Mouse (Mus musculus): ENCODE measurements around the gene Capn8. TPM values are rescaled to one million over a fixed set of nuclear protein-coding genes. Genes with fewer than 3 reads are reported as not detected.
"Not testable (repeated sequence)": the region's sequence is repeated elsewhere in the genome, so short reads cannot be mapped to it uniquely, and the experiment has no call there.

Gene Capn8
- polyA plus RNA-seq, 1 experiment from 2014 or later = 4.2 TPM

GRCm38 (mm10) chr1:182633712-182634294 lies 69.0 kb downstream of the Capn8 start:
- ATAC-seq = 0 out of 2 replicates have a peak, but pooled peaks have one; percentile 23
- 73% methylated on average over 12 of the region's 12 CpGs for WGBS

GRCm38 (mm10) chr1:182639016-182639415 lies 74.2 kb downstream of the Capn8 start:
- no peak for ATAC-seq
- 53% methylated on average over 7 of the region's 7 CpGs for whole genome bisulfite sequencing
- Histone ChIP-seq H3K36me3 (ENCODE audit: control insufficient read depth, insufficient read depth, low read length) (no peaks in the 10 kb centered on the region), H3K27ac (ENCODE audit: low read length) (no peak overlapping the region), H3K9me3 (ENCODE audit: control insufficient read depth, low read length) (no peaks in the 10 kb centered on the region), H3K4me1 (ENCODE audit: control insufficient read depth, insufficient read depth, low read length) (no peaks in the 10 kb centered on the region; the same call in 1 of the 2 replicates), H3K9ac (ENCODE audit: low read depth, low read length) (no peak overlapping the region), H3K27me3 (replicated peaks; ENCODE audit: control insufficient read depth, insufficient read depth, low read length) (no peaks in the 10 kb centered on the region), H3K4me2 (ENCODE audit: low read depth, low read length) (no peak overlapping the region), H3K4me3 (ENCODE audit: low read length) (no peak overlapping the region)

More at GRCm38 (mm10) chr1:182633712-182634294, 69.0 kb downstream of the Capn8 start:
- Histone ChIP-seq H3K9me3 (ENCODE audit: control insufficient read depth, low read length) (no peaks in the 10 kb centered on the region), H3K36me3 (ENCODE audit: control insufficient read depth, insufficient read depth, low read length) (no peaks in the 10 kb centered on the region), H3K27ac (ENCODE audit: low read length) (no peak overlapping the region), H3K4me3 (ENCODE audit: low read length) (no peak overlapping the region), H3K4me1 (ENCODE audit: control insufficient read depth, insufficient read depth, low read length) (no peaks in the 10 kb centered on the region), H3K4me2 (ENCODE audit: low read depth, low read length) (no peak overlapping the region), H3K9ac (ENCODE audit: low read depth, low read length) (no peak overlapping the region), H3K27me3 (replicated peaks; ENCODE audit: control insufficient read depth, insufficient read depth, low read length) (no peaks in the 10 kb centered on the region)

GRCm38 (mm10) chr1:182639456-182639855 lies 74.6 kb downstream of the Capn8 start:
- WGBS = 75% methylated on average over 5 of the region's 5 CpGs

GRCm38 (mm10) chr1:182640094-182640493 lies 75.3 kb downstream of the Capn8 start:
- no peak overlapping the region for H3K4me2 ChIP-seq (ENCODE audit: low read depth, low read length)
- no peaks in the 10 kb centered on the region for H3K27me3 ChIP-seq (replicated peaks; ENCODE audit: control insufficient read depth, insufficient read depth, low read length)
- no peak for ATAC-seq
- H3K9ac ChIP-seq (ENCODE audit: low read depth, low read length) = no peak overlapping the region
- no peak overlapping the region for H3K4me3 ChIP-seq (ENCODE audit: low read length)
- H3K9me3 ChIP-seq (ENCODE audit: control insufficient read depth, low read length) = no peaks in the 10 kb centered on the region
- WGBS = 72% methylated on average over 4 of the region's 4 CpGs
- no peaks in the 10 kb centered on the region; the same call in 1 of the 2 replicates for H3K4me1 ChIP-seq (ENCODE audit: control insufficient read depth, insufficient read depth, low read length)
- H3K36me3 ChIP-seq (ENCODE audit: control insufficient read depth, insufficient read depth, low read length) = no peaks in the 10 kb centered on the region
- H3K27ac ChIP-seq (ENCODE audit: low read length) = no peak overlapping the region

More at GRCm38 (mm10) chr1:182639456-182639855, 74.6 kb downstream of the Capn8 start:
- Histone ChIP-seq H3K9me3 (ENCODE audit: control insufficient read depth, low read length) (no peaks in the 10 kb centered on the region), H3K27me3 (replicated peaks; ENCODE audit: control insufficient read depth, insufficient read depth, low read length) (no peaks in the 10 kb centered on the region), H3K36me3 (ENCODE audit: control insufficient read depth, insufficient read depth, low read length) (no peaks in the 10 kb centered on the region), H3K27ac (ENCODE audit: low read length) (no peak overlapping the region), H3K4me1 (ENCODE audit: control insufficient read depth, insufficient read depth, low read length) (no peaks in the 10 kb centered on the region; the same call in 1 of the 2 replicates), H3K4me2 (ENCODE audit: low read depth, low read length) (no peak overlapping the region), H3K9ac (ENCODE audit: low read depth, low read length) (no peak overlapping the region), H3K4me3 (ENCODE audit: low read length) (no peak overlapping the region)
- no peak for ATAC-seq

GRCm38 (mm10) chr1:182642779-182643178 lies 78.0 kb downstream of the Capn8 start:
- Histone ChIP-seq H3K27me3 (replicated peaks; ENCODE audit: control insufficient read depth, insufficient read depth, low read length) (no peaks in the 10 kb centered on the region), H3K9me3 (ENCODE audit: control insufficient read depth, low read length) (no peaks in the 10 kb centered on the region), H3K27ac (ENCODE audit: low read length) (no peak overlapping the region), H3K36me3 (ENCODE audit: control insufficient read depth, insufficient read depth, low read length) (no peaks in the 10 kb centered on the region), H3K4me1 (ENCODE audit: control insufficient read depth, insufficient read depth, low read length) (no peaks in the 10 kb centered on the region; the same call in 1 of the 2 replicates), H3K9ac (ENCODE audit: low read depth, low read length) (no peak overlapping the region), H3K4me2 (ENCODE audit: low read depth, low read length) (no peak overlapping the region), H3K4me3 (ENCODE audit: low read length) (no peak overlapping the region)
- ATAC-seq = no peak
- 63% methylated on average over 2 of the region's 2 CpGs for WGBS

- not testable (repeated sequence) for H3K4me2 ChIP-seq (ENCODE audit: low read depth, low read length); H3K9ac ChIP-seq (ENCODE audit: low read depth, low read length); H3K9me3 ChIP-seq (ENCODE audit: control insufficient read depth, low read length); H3K4me1 ChIP-seq (ENCODE audit: control insufficient read depth, insufficient read depth, low read length); ATAC-seq; H3K27ac ChIP-seq (ENCODE audit: low read length); H3K27me3 ChIP-seq (replicated peaks; ENCODE audit: control insufficient read depth, insufficient read depth, low read length); H3K36me3 ChIP-seq (ENCODE audit: control insufficient read depth, insufficient read depth, low read length); H3K4me3 ChIP-seq (ENCODE audit: low read length)
- 91% methylated on average over 8 of the region's 8 CpGs for WGBS
Measured at GRCm38 (mm10) chr1:182644418-182644817, 79.6 kb downstream of the Capn8 start.

GRCm38 (mm10) chr1:182645211-182645668 lies 80.4 kb downstream of the Capn8 start:
- peak; percentile 71 for ATAC-seq
- Histone ChIP-seq H3K4me1 (ENCODE audit: control insufficient read depth, insufficient read depth, low read length) (no peaks in the 10 kb centered on the region; the same call in 1 of the 2 replicates), H3K4me3 (ENCODE audit: low read length) (no peak overlapping the region), H3K9me3 (ENCODE audit: control insufficient read depth, low read length) (no peaks in the 10 kb centered on the region), H3K36me3 (ENCODE audit: control insufficient read depth, insufficient read depth, low read length) (no peaks in the 10 kb centered on the region), H3K9ac (ENCODE audit: low read depth, low read length) (no peak overlapping the region), H3K27ac (ENCODE audit: low read length) (no peak overlapping the region), H3K27me3 (replicated peaks; ENCODE audit: control insufficient read depth, insufficient read depth, low read length) (no peaks in the 10 kb centered on the region), H3K4me2 (ENCODE audit: low read depth, low read length) (no peak overlapping the region)
- 28% methylated on average over 6 of the region's 6 CpGs for WGBS

- no peak overlapping the region for H3K27ac ChIP-seq (ENCODE audit: low read length)
- no peak overlapping the region for H3K9ac ChIP-seq (ENCODE audit: low read depth, low read length)
- no peaks in the 10 kb centered on the region for H3K36me3 ChIP-seq (ENCODE audit: control insufficient read depth, insufficient read depth, low read length)
- H3K4me3 ChIP-seq (ENCODE audit: low read length) = no peak overlapping the region
- H3K9me3 ChIP-seq (ENCODE audit: control insufficient read depth, low read length) = no peaks in the 10 kb centered on the region
- no peak overlapping the region for H3K4me2 ChIP-seq (ENCODE audit: low read depth, low read length)
- ATAC-seq = no peak
- 63% methylated on average over 3 of the region's 3 CpGs for WGBS
- H3K27me3 ChIP-seq (replicated peaks; ENCODE audit: control insufficient read depth, insufficient read depth, low read length) = no peaks in the 10 kb centered on the region
- no peaks in the 10 kb centered on the region; the same call in 1 of the 2 replicates for H3K4me1 ChIP-seq (ENCODE audit: control insufficient read depth, insufficient read depth, low read length)
Measured at GRCm38 (mm10) chr1:182646796-182647195, 82.0 kb downstream of the Capn8 start.

GRCm38 (mm10) chr1:182657760-182658159 lies 93.0 kb downstream of the Capn8 start:
- no peaks in the 10 kb centered on the region for H3K9me3 ChIP-seq (ENCODE audit: control insufficient read depth, low read length)
- H3K4me2 ChIP-seq (ENCODE audit: low read depth, low read length) = no peak overlapping the region
- no peak for ATAC-seq
- no peak overlapping the region for H3K27ac ChIP-seq (ENCODE audit: low read length)
- no peak overlapping the region for H3K4me3 ChIP-seq (ENCODE audit: low read length)
- 29% methylated on average over 6 of the region's 6 CpGs for WGBS
- no peaks in the 10 kb centered on the region for H3K36me3 ChIP-seq (ENCODE audit: control insufficient read depth, insufficient read depth, low read length)
- H3K27me3 ChIP-seq (replicated peaks; ENCODE audit: control insufficient read depth, insufficient read depth, low read length) = no peaks in the 10 kb centered on the region
- H3K4me1 ChIP-seq (ENCODE audit: control insufficient read depth, insufficient read depth, low read length) = peaks cover under 1% of the 10 kb centered on the region; the same call in 1 of the 2 replicates
- H3K9ac ChIP-seq (ENCODE audit: low read depth, low read length) = no peak overlapping the region
